Mouse (Mus musculus) myocyte (in vitro differentiated cells): ENCODE results near the gene E130114P18Rik.

ENCODE experiments used
- CEBPB ChIP-seq: IDR thresholded peaks from 2 replicates; pipeline ENCODE4 v1.6.1; 2011; ENCODE audit warnings: mild to moderate bottlenecking, moderate library complexity; ENCODE audit not compliant: poor library complexity, insufficient read depth, severe bottlenecking
- E2F4 ChIP-seq: IDR thresholded peaks from one replicate; pipeline ENCODE4 v1.6.1; 2011; ENCODE audit warnings: mild to moderate bottlenecking, control low read depth, moderate library complexity; ENCODE audit not compliant: insufficient read depth
- MAX ChIP-seq: IDR thresholded peaks from one replicate; pipeline ENCODE4 v1.6.1; 2011; ENCODE audit warnings: low read depth, mild to moderate bottlenecking, control low read depth
- POLR2A ChIP-seq: IDR thresholded peaks from one replicate; pipeline ENCODE4 v1.6.1; 2011; ENCODE audit warnings: low read depth, mild to moderate bottlenecking, control low read depth, moderate library complexity; ENCODE audit not compliant: insufficient read length
- POLR2AphosphoS2 ChIP-seq: IDR thresholded peaks from one replicate; pipeline ENCODE4 v1.6.1; 2011; ENCODE audit warnings: low read depth, control low read depth; ENCODE audit not compliant: insufficient read length
- REST ChIP-seq: IDR thresholded peaks from one replicate; pipeline ENCODE4 v1.6.1; 2011; ENCODE audit warnings: mild to moderate bottlenecking, control low read depth, moderate library complexity; ENCODE audit not compliant: insufficient read depth, insufficient read length
- TCF3 ChIP-seq: IDR thresholded peaks from one replicate; pipeline ENCODE4 v1.6.1; 2011; ENCODE audit warnings: low read depth, control low read depth; ENCODE audit not compliant: insufficient read length
- USF1 ChIP-seq: IDR thresholded peaks from one replicate; pipeline ENCODE4 v1.6.1; 2011; ENCODE audit warnings: low read depth, mild to moderate bottlenecking, control low read depth, moderate library complexity

- TF ChIP-seq TCF3 (no peak), MAX (no peak), POLR2AphosphoS2 (no peak), POLR2A (no peak), E2F4 (no peak), CEBPB (no peak), USF1 (no peak), REST (no peak)
These were observed 167.8 kb downstream of the E130114P18Rik start for GRCm38 (mm10) chr4:97609831-97610727.
